Mouse (Mus musculus) stomach, embryonic 15.5 days (tissue): ENCODE data around the gene Pax8. TPM values are rescaled to one million over a fixed set of nuclear protein-coding genes. Genes with fewer than 3 reads are reported as not detected.

ENCODE experiments used
- ATAC-seq: fragments of 200-750 bp; cut with Nextera tagmentation; 2 replicates; pipeline ENCODE4 v1.8.0; 2017; ENCODE audit warnings: low read depth, moderate number of reproducible peaks, moderate TSS enrichment; ENCODE audit not compliant: insufficient read depth, low FRiP score
- H3K27ac ChIP-seq: fragments of 300-500 bp; sonication (generic); 2 replicates; pipeline ENCODE4 v1.5.1; 2015; ENCODE audit warnings: mild to moderate bottlenecking, inconsistent platforms
- H3K27me3 ChIP-seq: fragments of 300-500 bp; sonication (generic); replicated peaks from 2 replicates; pipeline ENCODE4 v1.6.1; 2015; ENCODE audit warnings: inconsistent platforms
- H3K36me3 ChIP-seq: fragments of 300-500 bp; sonication (generic); 2 replicates; pipeline ENCODE4 v1.6.1; 2015; ENCODE audit warnings: inconsistent platforms
- H3K4me1 ChIP-seq: fragments of 300-500 bp; sonication (generic); 2 replicates; pipeline ENCODE4 v1.6.1; 2015; ENCODE audit warnings: inconsistent platforms
- H3K4me2 ChIP-seq: fragments of 300-500 bp; sonication (generic); 2 replicates; pipeline ENCODE4 v1.6.1; 2015; ENCODE audit warnings: mild to moderate bottlenecking, inconsistent platforms
- H3K4me3 ChIP-seq: fragments of 300-500 bp; sonication (generic); replicated peaks from 2 replicates; pipeline ENCODE4 v1.5.1; 2015; ENCODE audit warnings: inconsistent platforms
- H3K9ac ChIP-seq: fragments of 300-500 bp; sonication (generic); 2 replicates; pipeline ENCODE4 v1.6.1; 2015; ENCODE audit warnings: inconsistent platforms
- H3K9me3 ChIP-seq: fragments of 300-500 bp; sonication (generic); 2 replicates; pipeline ENCODE4 v1.6.1; 2016; ENCODE audit warnings: inconsistent platforms
- WGBS: fragments of 180-500 bp; shearing (Covaris S2); methylation state at CpG from one replicate; pipeline ENCODE4 v1.1.7; 2015; 5-methylcytosine and 5-hydroxymethylcytosine counted together
- polyA plus RNA-seq: library from polyadenylated mRNA; unstranded; fragments of >200 nt; fragmentation: Nextera tagmentation; extraction: Ambion mirVana; gene quantifications from 2 replicates; pipeline ENCODE4 v1.2.1, GENCODE M21; 2015

The Pax8 gene
- polyA plus RNA-seq, 1 experiment from 2014 or later, result 0.60 TPM

DNA sequence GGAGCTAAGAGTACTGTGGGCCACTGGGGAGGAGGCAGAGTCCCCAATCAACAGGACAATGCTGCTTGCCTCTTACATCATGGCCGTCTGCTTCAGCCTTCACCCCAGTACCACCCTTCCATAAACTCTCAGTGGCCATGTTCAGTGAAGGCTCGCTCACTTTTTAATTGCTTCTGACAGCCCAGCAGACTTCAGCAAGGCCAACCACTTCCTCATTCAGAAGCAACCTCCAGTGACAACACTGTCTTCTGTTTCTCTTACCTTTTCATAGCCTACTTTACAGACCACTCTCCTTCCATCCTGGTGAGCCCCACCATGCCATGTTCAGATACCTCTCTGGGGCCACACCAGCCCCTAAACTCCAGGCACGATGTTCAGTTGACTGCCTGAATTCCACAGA lies 91.8 kb downstream of the Pax8 start:
- H3K4me1 ChIP-seq, result 0 out of 2 replicates have a peak, but pooled peaks cover 9% of the 10 kb centered on the region
- H3K4me3 ChIP-seq, result no peak overlapping the region
- H3K27ac ChIP-seq, result no peak overlapping the region
- no peak overlapping the region for H3K9ac ChIP-seq
- no peak for ATAC-seq
- H3K4me2 ChIP-seq, result no peak overlapping the region
- 73% methylated on average over 3 of the region's 3 CpGs for WGBS
- H3K27me3 ChIP-seq, result no peaks in the 10 kb centered on the region
- no peaks in the 10 kb centered on the region for H3K36me3 ChIP-seq
- H3K9me3 ChIP-seq, result no peaks in the 10 kb centered on the region

DNA sequence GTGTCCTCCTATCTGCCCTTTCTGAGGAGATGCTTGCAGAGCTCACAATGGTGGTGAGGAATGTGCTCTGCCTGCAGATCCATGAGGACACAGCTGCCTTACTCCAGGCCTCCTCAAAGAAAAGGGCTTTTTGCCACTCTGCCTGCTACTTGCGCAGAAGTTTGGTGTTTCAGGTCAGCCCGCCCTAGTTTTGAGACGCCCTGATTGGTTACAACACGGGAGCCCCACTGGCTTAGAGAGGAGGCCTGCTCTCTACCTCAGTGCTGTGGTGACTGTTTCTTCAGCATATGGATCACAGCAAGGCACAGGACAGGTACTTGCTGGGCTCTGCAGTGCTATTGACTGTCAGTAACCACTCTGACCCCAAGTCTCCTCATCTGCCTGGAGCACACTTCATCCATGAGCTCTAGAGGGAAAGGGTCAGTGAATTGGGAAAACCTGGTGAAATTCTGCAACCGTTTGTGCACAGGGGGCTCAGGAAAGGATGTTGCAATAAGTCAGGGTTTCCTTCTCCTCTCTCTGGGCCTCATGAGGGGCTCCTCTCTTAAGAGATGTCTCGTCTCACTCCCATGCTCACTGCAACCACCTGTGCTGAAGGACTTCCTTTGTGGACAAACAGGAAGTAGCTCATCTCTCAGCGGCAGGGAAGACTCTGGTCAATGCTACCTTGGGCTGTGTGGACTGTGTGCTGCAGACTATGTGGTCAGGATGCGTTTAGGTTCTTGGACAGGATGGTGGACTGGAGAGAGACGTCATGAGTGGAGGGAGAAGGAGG lies 92.8 kb downstream of the Pax8 start:
- Histone ChIP-seq H3K4me3 (no peak overlapping the region), H3K4me2 (no peak overlapping the region), H3K27ac (no peak overlapping the region), H3K36me3 (no peaks in the 10 kb centered on the region), H3K9ac (no peak overlapping the region), H3K4me1 (0 out of 2 replicates have a peak, but pooled peaks cover 9% of the 10 kb centered on the region), H3K27me3 (no peaks in the 10 kb centered on the region), H3K9me3 (no peaks in the 10 kb centered on the region)
- 71% methylated on average over 9 of the region's 9 CpGs for WGBS
- no peak for ATAC-seq

- peak; percentile 81 for ATAC-seq
- Histone ChIP-seq H3K4me2 (no peak overlapping the region), H3K27ac (0 out of 2 replicates have a peak overlapping the region, but pooled peaks have one; percentile 26), H3K4me3 (no peak overlapping the region), H3K4me1 (no peaks in the 10 kb centered on the region), H3K27me3 (no peaks in the 10 kb centered on the region), H3K36me3 (no peaks in the 10 kb centered on the region), H3K9ac (no peak overlapping the region), H3K9me3 (no peaks in the 10 kb centered on the region)
- 58% methylated on average over 5 of the region's 5 CpGs for WGBS
Measured at GRCm38 (mm10) chr2:24378747-24379450, 96.5 kb downstream of the Pax8 start.

Other genes starting within 250 kb of the Pax8 start
- gene Il1f5, start 198.6 kb downstream of the Pax8 start, polyA plus RNA-seq, result 0.13 TPM in 1 of 2 replicates, not detected in the other
- not detected in 2 replicates for gene Il1f10, start 184.4 kb downstream of the Pax8 start, polyA plus RNA-seq
- 4.7 and 7.3 TPM in 2 replicates for gene Il1rn, start 138.7 kb downstream of the Pax8 start, polyA plus RNA-seq
- 6.3 and 6.4 TPM in 2 replicates for gene Psd4, start 108.0 kb downstream of the Pax8 start, polyA plus RNA-seq